7 mouse cellular contexts compared by ENCODE assay signal in genomic region chr13:117311446-117312225, GRCm38 (mm10).
DNase-seq lines count a peak whose midpoint lies in the region; ATAC-seq lines count a peak whose summit lies in the region.

No protein-coding gene starts in this region.

- peak; percentile 34 for DNase-seq in adrenal gland, adult 8-10 months
- peak; percentile 82 for DNase-seq in embryo, embryonic 11 days
- DNase-seq in gastrocnemius, postnatal 4 days (ENCODE audit: low spot score in 2 of 2): peak; percentile 49 to 58
- peak; percentile 24 for DNase-seq in kidney, adult 11 months
- peak; percentile 88 for DNase-seq in limb, embryonic 10.5 days (ENCODE audit: low spot score)
- peak; percentile 45 to 72 for DNase-seq in spleen, adult 18-20 months

- H3K27ac ChIP-seq in limb, embryonic 10.5 days: no peak overlapping the region
- no peak overlapping the region for H3K27ac ChIP-seq in midbrain, embryonic 15.5 days

- peak overlapping the region; percentile 41 for H3K4me2 ChIP-seq in midbrain, embryonic 15.5 days

- no peaks in the 10 kb centered on the region for H3K36me3 ChIP-seq in limb, embryonic 10.5 days
- H3K36me3 ChIP-seq in midbrain, embryonic 15.5 days (replicated peaks): no peaks in the 10 kb centered on the region

- no peak overlapping the region for H3K4me3 ChIP-seq in limb, embryonic 10.5 days
- no peak overlapping the region for H3K4me3 ChIP-seq in midbrain, embryonic 15.5 days

- ATAC-seq in midbrain, embryonic 15.5 days (replicated peaks): peak; percentile 91

- H3K27me3 ChIP-seq in limb, embryonic 10.5 days (ENCODE audit: low read depth, poor library complexity, severe bottlenecking): no peaks in the 10 kb centered on the region
- H3K27me3 ChIP-seq in midbrain, embryonic 15.5 days (replicated peaks): no peaks in the 10 kb centered on the region

- no peak overlapping the region for H3K9ac ChIP-seq in midbrain, embryonic 15.5 days

- H3K9me3 ChIP-seq in limb, embryonic 10.5 days (replicated peaks): no peaks in the 10 kb centered on the region
- H3K9me3 ChIP-seq in midbrain, embryonic 15.5 days: no peaks in the 10 kb centered on the region

- no peaks in the 10 kb centered on the region for H3K4me1 ChIP-seq in limb, embryonic 10.5 days
- H3K4me1 ChIP-seq in midbrain, embryonic 15.5 days: peaks cover 3% of the 10 kb centered on the region; the same call in 1 of the 2 replicates

- WGBS in limb, embryonic 10.5 days: 33% methylated on average over 24 of the region's 24 CpGs
- 26% methylated on average over 24 of the region's 24 CpGs for WGBS in midbrain, embryonic 15.5 days

Comparison
In these comparisons a context has a peak if more than half of its experiments do, and no peak if none do; other contexts are left out.
1. DNase-seq: peak in every context shown above with its lines; median percentile 88 in limb, embryonic 10.5 days; 82 in embryo, embryonic 11 days; 58 in spleen, adult 18-20 months; 54 in gastrocnemius, postnatal 4 days; 34 in adrenal gland, adult 8-10 months; 24 in kidney, adult 11 months.